Mouse (Mus musculus): ENCODE measurements around the gene Tctex1d4. TPM values are rescaled to one million over a fixed set of nuclear protein-coding genes. Genes with fewer than 3 reads are reported as not detected.

The Tctex1d4 gene
- polyA plus RNA-seq, 1 experiment from 2014 or later = 0.24 TPM

- H3K4me2 ChIP-seq (ENCODE audit: low read length) = no peak overlapping the region
- no peak; the same call in 1 of the 2 replicates for TF ChIP-seq CTCF (IDR thresholded peaks at IDR 0.05; ENCODE audit: low read depth)
- no peak for ATAC-seq (replicated peaks; ENCODE audit: low FRiP score, low read depth)
- no peak overlapping the region for H3K9ac ChIP-seq (ENCODE audit: low read depth, low read length)
- peaks cover 31% of the 10 kb centered on the region for H3K36me3 ChIP-seq (ENCODE audit: insufficient read depth, low read length)
- H3K27me3 ChIP-seq (ENCODE audit: insufficient read depth, low read length) = no peaks in the 10 kb centered on the region
- no peak for DNase-seq (ENCODE audit: low spot score)
- no peak overlapping the region for H3K27ac ChIP-seq
- no peaks in the 10 kb centered on the region for H3K9me3 ChIP-seq (replicated peaks; ENCODE audit: low read length)
- no peak overlapping the region for H3K4me3 ChIP-seq (replicated peaks; ENCODE audit: low read depth, low read length)
- peaks cover 6% of the 10 kb centered on the region; the same call in 1 of the 2 replicates for H3K4me1 ChIP-seq (replicated peaks; ENCODE audit: insufficient read depth, low read length)
- WGBS = 80% methylated on average over 6 of the region's 6 CpGs
Measured at GRCm38 (mm10) chr4:117149291-117150211, 23.0 kb downstream of the Tctex1d4 start.

DNA sequence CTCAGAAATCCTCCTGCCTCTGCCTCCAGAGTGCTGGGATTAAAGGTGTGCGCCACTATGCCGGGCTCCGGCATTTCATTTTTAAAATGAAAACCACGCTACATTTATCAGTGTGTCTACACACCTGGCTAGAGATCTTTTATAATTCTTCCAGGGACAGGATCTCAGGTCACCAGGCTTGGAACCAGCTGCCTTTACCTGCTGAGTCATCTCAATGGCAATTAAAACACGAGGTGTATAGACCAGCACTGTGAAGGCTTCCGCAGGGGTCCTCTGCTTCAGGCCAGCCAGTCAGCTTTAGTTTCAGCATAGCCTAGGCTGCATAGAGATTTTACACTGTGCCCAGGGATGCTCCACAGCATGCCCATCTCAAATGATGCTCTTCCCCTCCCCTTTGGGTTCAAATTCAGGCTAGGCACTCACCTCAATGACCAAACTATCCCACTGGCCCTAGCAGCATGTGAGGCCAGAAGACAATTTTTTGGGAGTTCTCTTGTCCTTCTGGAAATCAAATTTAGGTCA lies 23.7 kb downstream of the Tctex1d4 start:
- 93% methylated on average over 6 of the region's 6 CpGs for WGBS
- Histone ChIP-seq H3K9me3 (replicated peaks; ENCODE audit: low read length) (no peaks in the 10 kb centered on the region), H3K27me3 (ENCODE audit: insufficient read depth, low read length) (no peaks in the 10 kb centered on the region), H3K4me3 (replicated peaks; ENCODE audit: low read depth, low read length) (no peak overlapping the region), H3K4me1 (replicated peaks; ENCODE audit: insufficient read depth, low read length) (peaks cover 6% of the 10 kb centered on the region; the same call in 1 of the 2 replicates), H3K9ac (ENCODE audit: low read depth, low read length) (no peak overlapping the region), H3K27ac (no peak overlapping the region), H3K4me2 (ENCODE audit: low read length) (no peak overlapping the region), H3K36me3 (ENCODE audit: insufficient read depth, low read length) (peaks cover 31% of the 10 kb centered on the region)
- no peak for TF ChIP-seq CTCF (IDR thresholded peaks at IDR 0.05; ENCODE audit: low read depth)
- DNase-seq (ENCODE audit: low spot score) (no peak), ATAC-seq (replicated peaks; ENCODE audit: low FRiP score, low read depth) (no peak)

GRCm38 (mm10) chr4:117151416-117151815 lies 24.8 kb downstream of the Tctex1d4 start:
- no peak for TF ChIP-seq CTCF (IDR thresholded peaks at IDR 0.05; ENCODE audit: low read depth)
- no peak for ATAC-seq (replicated peaks; ENCODE audit: low FRiP score, low read depth)

DNA sequence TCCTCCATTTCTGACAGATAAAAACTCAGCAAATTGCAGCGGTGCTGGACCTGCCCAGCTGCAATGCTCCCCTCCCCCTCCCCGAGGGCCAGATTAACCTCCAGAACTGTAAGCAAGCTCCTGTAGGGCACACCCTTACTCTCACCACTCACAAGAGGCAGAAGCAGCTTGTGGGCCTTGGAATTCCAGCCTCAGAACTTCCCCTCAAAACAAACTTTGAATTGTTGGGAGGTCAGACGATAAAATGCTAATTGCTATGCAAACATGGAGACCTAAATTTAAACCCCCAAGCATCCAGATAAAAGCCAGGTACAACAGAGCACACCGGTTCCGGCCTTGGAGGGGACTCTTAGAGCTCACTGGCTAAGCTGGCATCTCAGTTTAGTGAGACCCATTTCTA lies 26.1 kb downstream of the Tctex1d4 start:
- Histone ChIP-seq H3K4me2 (ENCODE audit: low read length) (no peak overlapping the region), H3K9me3 (replicated peaks; ENCODE audit: low read length) (no peaks in the 10 kb centered on the region), H3K4me3 (replicated peaks; ENCODE audit: low read depth, low read length) (no peak overlapping the region), H3K36me3 (ENCODE audit: insufficient read depth, low read length) (peaks cover 31% of the 10 kb centered on the region), H3K27ac (no peak overlapping the region), H3K27me3 (ENCODE audit: insufficient read depth, low read length) (no peaks in the 10 kb centered on the region), H3K4me1 (replicated peaks; ENCODE audit: insufficient read depth, low read length) (peaks cover 6% of the 10 kb centered on the region; the same call in 1 of the 2 replicates), H3K9ac (ENCODE audit: low read depth, low read length) (no peak overlapping the region)
- DNase-seq (ENCODE audit: low spot score) (no peak), ATAC-seq (replicated peaks; ENCODE audit: low FRiP score, low read depth) (no peak)
- WGBS = 72% methylated on average over 5 of the region's 5 CpGs
- no peak for TF ChIP-seq CTCF (IDR thresholded peaks at IDR 0.05; ENCODE audit: low read depth)

More at GRCm38 (mm10) chr4:117151416-117151815, 24.8 kb downstream of the Tctex1d4 start:
- Histone ChIP-seq H3K27me3 (ENCODE audit: insufficient read depth, low read length) (no peaks in the 10 kb centered on the region), H3K4me3 (replicated peaks; ENCODE audit: low read depth, low read length) (no peak overlapping the region), H3K4me2 (ENCODE audit: low read length) (no peak overlapping the region), H3K36me3 (ENCODE audit: insufficient read depth, low read length) (peaks cover 31% of the 10 kb centered on the region), H3K4me1 (replicated peaks; ENCODE audit: insufficient read depth, low read length) (peaks cover 6% of the 10 kb centered on the region; the same call in 1 of the 2 replicates), H3K9ac (ENCODE audit: low read depth, low read length) (no peak overlapping the region), H3K27ac (no peak overlapping the region), H3K9me3 (replicated peaks; ENCODE audit: low read length) (no peaks in the 10 kb centered on the region)
- DNase-seq (ENCODE audit: low spot score) = no peak
- WGBS = 53% methylated on average over 1 of the region's 1 CpGs

DNA sequence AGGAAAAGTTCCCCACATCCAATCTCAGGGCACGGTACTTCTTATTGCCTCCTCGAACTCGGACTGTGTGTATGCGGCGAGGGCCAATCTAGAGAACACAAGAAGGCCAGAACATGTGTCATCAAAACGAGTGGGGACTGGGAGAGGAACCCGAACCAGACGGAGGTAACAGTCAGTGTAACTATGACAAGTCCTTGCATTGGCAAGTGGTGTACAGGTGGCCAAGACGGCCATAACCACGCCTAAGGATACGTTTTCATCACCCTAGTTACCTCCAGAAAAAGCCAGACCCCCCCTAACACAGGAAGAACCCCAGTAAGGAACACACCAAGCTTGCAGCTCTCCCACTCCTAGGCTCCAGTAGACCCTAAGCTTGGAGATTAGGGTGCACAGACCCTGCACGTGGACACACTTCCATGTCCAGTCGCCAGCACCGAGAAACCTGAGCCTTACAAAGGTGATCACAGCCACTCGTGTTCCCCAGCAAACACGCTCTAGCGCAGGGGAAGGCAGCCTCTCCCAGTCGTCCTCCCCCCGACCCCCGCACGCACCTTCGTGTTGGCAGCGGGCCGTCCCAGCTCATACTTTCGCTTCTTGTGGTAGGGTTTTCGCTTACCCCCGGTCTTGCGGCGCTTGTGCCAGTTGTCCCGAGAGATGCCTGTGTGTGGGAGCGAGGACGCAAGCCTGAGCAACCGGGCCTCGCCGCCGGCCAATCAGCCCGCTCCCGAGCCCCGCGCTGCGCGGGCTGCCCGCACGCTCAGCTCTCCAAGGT lies 28.6 kb downstream of the Tctex1d4 start:
- TF ChIP-seq CTCF (IDR thresholded peaks at IDR 0.05; ENCODE audit: low read depth) = no peak
- peaks cover 35% of the 10 kb centered on the region for H3K36me3 ChIP-seq (ENCODE audit: insufficient read depth, low read length)

More for the DNA sequence above, 28.6 kb downstream of the Tctex1d4 start:
- Histone ChIP-seq H3K27ac (peak overlapping the region; percentile 95), H3K4me3 (replicated peaks; ENCODE audit: low read depth, low read length) (peak overlapping the region; percentile 93), H3K9me3 (replicated peaks; ENCODE audit: low read length) (no peaks in the 10 kb centered on the region), H3K4me1 (replicated peaks; ENCODE audit: insufficient read depth, low read length) (peaks cover 6% of the 10 kb centered on the region; the same call in 1 of the 2 replicates), H3K4me2 (ENCODE audit: low read length) (peak overlapping the region; percentile 86), H3K9ac (ENCODE audit: low read depth, low read length) (peak overlapping the region; percentile 90), H3K27me3 (ENCODE audit: insufficient read depth, low read length) (no peaks in the 10 kb centered on the region)
- DNase-seq (ENCODE audit: low spot score) = no peak
- 2% methylated on average over 44 of the region's 44 CpGs for WGBS
- ATAC-seq (replicated peaks; ENCODE audit: low FRiP score, low read depth) = peak; percentile 18; the same call in 1 of the 2 replicates

All from kidney, postnatal 0 days (tissue).